Mouse (Mus musculus) heart, postnatal 0 days (tissue): ENCODE measurements at regions not wholly inside any gene's neighbourhood (a gene's known extent, or its start where the extent isn't known, plus 50 kb on each side); places are given as distances from the start of the nearest gene placed in this dataset.

Experiments used
- CTCF ChIP-seq: IDR thresholded peaks from 2 replicates; pipeline ENCODE4 v1.5.1; 2016; ENCODE audit warnings: antibody characterized with exemption, control low read depth, low read depth
- EP300 ChIP-seq: IDR thresholded peaks from 2 replicates; pipeline ENCODE4 v1.6.1; 2016; ENCODE audit warnings: antibody characterized with exemption, low read depth

- TF ChIP-seq CTCF (no peak), EP300 (no peak)
Observed at GRCm38 (mm10) chr4:4450104-4450503, 343.1 kb downstream of the Impad1 start.
